Mouse (Mus musculus) yolk sac, embryonic 10.5 days (tissue): ENCODE results near the gene Csde1.

Source experiments
- DNase-seq: peaks from one replicate; pipeline ENCODE4 v3.0.0-alpha.2; 2017; ENCODE audit warnings: low spot score

Gene Csde1

GRCm38 (mm10) chr3:103066927-103067326 lies 46.7 kb downstream of the Csde1 start:
- DNase-seq, result no peak

DNA sequence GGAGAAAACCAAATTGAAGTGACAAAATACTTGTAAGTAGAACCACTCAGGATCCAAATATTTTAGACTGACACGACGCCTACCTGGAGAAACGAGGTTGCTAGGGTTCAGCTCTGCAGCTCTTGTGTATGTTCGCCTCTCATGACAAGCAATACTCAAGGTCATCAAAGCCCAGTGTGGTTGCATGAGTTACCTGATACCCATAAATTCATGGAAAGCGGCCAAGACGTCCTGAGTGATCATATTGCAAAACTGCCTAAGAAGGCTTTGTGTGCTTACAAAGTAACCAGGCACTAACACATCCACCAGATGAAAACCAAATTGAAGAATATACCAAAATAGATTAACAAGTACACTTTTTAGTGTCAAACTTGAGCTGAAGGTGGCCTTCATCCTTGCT lies 48.7 kb downstream of the Csde1 start:
- no peak for DNase-seq

DNA sequence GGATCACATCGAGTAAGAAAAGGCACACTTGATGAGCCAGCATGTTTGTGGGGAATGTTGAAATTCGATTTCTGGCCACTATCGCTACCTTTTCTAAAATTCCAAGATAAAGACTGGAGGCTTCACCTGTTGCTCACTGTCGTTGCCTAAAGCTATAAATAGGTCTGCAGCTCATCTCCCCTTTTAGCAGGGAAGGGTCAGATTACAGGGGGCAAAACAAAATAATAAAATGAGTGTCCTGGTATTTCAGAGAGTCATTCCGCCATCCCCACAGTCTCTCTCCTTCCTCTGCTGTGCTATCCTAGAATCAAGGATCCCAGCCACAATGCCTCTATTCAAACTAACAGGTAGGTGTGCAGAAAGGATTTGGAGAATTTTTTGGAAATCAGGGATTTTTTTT lies 53.5 kb downstream of the Csde1 start, which contains the start of gene Ampd1:
Gene Ampd1 (plus strand): TSS at position 244 of the 400 bp plus-strand sequence.
- no peak for DNase-seq

DNA sequence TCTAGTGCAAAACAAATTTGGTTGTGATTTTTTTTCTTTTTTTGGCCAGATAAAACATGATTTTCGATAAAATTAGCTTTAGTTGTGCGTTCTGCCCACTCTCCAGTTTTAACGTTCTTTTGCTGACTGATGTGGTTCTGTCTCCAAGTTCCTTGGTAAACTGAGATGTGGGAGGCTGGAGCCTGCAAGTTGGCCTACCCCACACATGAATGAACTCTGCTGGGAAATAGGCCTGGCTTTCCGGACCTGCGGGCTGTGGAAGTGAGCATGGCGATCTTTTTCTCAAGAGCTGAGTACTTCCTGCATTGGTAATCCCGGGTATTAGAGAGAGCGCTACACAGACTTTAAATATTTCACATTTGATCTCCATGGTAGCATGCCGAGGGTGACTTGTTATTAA lies 55.6 kb downstream of the Csde1 start:
- no peak for DNase-seq

DNA sequence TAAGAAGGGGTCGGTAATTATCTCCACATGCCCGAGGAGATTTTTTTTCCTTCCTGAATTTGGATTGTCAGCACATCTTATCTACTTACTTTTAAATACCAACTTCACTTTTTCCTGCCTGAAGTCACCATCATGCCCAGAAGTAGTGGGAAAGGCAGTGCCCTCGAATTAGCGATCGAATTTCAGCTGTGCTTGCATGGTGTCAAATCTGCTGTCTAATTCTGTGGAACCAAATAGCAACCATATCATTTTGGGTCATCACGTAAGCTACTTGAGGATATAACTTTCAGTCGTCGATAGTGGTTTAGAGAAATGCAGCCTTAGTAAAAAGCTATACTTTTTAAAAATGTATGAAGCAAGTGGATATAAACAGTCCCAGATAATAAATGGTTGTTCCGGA lies 56.2 kb downstream of the Csde1 start:
- DNase-seq, result no peak

DNA sequence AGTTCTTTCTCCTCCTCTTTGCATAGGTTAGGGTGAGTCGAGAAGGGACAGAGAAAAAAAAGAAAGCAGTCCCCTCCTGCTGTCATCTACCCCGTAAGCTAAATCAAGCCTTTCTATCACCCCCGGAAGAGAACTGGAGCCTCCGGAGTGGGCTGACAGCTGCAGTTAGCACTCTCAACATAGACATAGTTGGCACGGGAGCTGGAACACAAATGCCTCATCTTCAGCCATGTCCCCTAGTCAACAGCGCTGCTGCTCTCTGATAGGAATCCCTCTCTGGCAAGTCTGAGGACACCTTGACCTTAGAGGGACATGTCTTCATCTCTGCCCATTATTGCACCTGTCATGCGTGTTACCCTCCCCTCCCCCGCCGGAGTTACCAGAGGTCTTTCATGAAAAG lies 59.1 kb downstream of the Csde1 start:
- DNase-seq, result no peak

- DNase-seq, result no peak
Observed at GRCm38 (mm10) chr3:103081051-103081450, 60.8 kb downstream of the Csde1 start.

- DNase-seq, result no peak
Observed at GRCm38 (mm10) chr3:103081861-103082453, 61.7 kb downstream of the Csde1 start.

GRCm38 (mm10) chr3:103082761-103083160 lies 62.5 kb downstream of the Csde1 start:
- DNase-seq, result no peak

DNA sequence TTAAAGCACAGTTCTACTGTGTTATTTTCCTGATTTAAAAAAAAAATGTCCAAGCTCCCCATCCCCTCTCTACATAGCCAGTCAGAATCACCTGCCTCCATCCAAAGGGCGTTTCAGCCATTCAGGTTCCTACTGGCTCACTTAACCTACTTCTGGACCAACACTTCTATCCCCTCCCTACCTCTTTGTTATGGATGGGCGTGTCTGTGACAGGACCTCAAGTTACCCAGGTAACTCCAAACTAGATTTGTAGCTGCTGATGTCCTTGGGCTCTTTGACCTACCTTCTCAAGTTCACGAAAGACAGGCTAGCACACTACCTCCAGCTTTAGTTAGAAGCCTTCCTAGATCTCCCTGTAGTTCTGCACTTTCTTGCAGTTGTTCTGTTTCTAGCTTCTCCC lies 65.8 kb downstream of the Csde1 start:
- DNase-seq, result no peak

DNA sequence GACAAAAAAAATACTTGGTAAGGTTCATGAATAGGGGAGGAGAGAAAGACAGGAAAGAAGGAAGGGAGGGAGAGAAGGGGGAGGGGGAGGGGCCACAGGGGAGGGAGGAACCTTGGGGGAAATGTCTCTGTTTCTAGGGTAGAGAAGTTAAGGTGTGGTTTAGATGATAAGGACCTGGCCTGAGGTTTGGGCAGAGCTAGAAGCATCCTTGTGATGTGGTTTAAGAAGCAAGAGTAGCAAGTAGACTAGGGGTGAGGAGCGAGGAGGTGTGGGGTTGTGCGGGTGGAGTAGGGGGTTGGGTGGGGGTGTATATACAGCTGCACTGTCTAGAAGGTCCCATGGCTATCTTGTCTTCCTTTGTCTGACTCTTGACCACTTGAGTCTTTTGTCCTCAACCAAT lies 71.5 kb downstream of the Csde1 start:
- no peak for DNase-seq

DNA sequence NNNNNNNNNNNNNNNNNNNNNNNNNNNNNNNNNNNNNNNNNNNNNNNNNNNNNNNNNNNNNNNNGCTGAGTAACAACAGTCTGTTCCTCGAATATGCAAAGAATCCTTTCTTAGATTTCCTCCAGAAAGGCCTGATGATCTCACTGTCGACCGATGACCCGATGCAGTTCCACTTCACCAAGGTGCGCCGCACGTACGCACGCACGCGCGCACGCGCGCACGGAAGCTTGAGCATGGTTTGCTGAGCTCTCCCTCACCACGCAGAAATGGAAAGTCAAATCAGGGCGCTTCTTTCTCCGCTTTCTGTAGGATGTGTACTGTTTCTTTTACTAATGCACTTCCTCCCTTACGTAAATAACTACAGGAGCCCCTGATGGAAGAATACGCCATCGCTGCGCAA lies 78.4 kb downstream of the Csde1 start:
- DNase-seq, result no peak

DNA sequence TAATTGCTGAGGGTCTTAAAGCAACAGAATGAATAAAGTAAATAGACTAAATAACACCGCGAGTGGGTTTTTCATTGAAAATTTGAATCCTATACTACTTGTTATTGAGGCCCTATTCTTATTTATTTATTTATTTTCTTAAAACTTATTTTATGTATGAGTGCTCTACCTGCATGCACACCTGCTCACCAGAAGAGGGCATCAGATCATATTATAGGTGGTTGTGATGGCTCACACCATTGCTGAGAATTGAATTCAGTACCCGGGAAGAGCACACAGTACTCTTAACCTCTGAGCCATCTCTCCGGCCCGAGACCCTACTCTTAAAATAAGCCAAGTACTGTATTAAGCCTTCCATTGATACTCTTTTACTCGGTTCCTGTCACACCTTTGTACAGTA lies 79.4 kb downstream of the Csde1 start:
- no peak for DNase-seq

DNA sequence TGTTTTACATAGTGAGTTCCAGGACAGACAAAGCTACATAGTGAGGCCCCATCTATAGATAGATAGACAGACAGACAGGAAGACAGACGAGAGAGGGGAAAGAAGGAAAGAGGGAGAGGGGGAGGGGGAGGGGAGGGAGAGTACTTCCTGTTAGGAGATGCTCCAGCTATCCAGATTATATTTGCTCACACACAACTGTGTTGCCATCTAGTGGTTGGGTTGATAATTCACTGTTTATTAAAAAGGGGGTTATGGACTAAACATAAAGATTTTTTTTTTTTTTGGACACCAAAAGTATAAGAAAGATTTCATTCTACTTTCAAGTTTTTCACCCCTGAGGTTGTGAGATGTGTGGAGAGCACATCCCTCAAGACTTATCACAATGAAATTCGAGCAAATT lies 80.5 kb downstream of the Csde1 start:
- DNase-seq, result no peak

- DNase-seq, result no peak
Observed at GRCm38 (mm10) chr3:103101194-103101593, 81.0 kb downstream of the Csde1 start.

DNA sequence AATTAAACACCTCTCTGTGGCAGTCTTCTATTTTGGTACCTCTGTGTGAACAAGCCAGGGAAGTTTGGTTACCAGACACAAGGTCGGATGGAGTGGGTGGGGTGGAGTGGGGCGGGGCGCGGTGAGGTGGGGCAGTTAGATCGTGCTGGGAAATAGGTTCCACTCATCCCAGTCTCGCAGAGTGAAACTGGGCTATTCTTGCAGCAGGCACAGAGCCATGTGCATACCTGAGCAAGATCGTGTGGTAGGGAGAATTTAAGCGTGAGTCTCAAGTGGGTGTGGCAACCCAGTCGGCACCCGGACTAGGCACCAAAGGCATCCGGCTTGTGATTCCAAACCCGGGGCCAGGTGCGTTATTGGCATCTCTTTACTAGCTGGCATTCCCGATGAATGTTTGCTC lies 81.7 kb downstream of the Csde1 start:
- peak; percentile 7 for DNase-seq

GRCm38 (mm10) chr3:103102454-103103390 lies 82.5 kb downstream of the Csde1 start, which contains the start of gene Dennd2c:
Gene Dennd2c, plus strand, starts transcription at chr3:103102604.
- peak; percentile 94 for DNase-seq
